Mouse (Mus musculus) layer of hippocampus, postnatal 25 days (tissue): ENCODE measurements at regions not wholly inside any gene's neighbourhood (a gene's known extent, or its start where the extent isn't known, plus 50 kb on each side); places are given as distances from the start of the nearest gene placed in this dataset.

Experiments
- DNase-seq, 2 experiments: peaks; one replicate each; pipeline ENCODE4 v3.0.0; 2022; ENCODE audit warnings: mixed read lengths in 2 of 2, low spot score in 1 of 2; ENCODE audit errors: extremely low spot score in 1 of 2

GRCm38 (mm10) chr14:90600554-90600953 is 2129.4 kb upstream of the Pcdh20 start:
- peak in 1 of 2 experiments; percentile 4 for DNase-seq
